Mouse (Mus musculus) embryonic fibroblast, embryonic 13.5 days (primary cell): ENCODE measurements at regions not wholly inside any gene's neighbourhood (a gene's known extent, or its start where the extent isn't known, plus 50 kb on each side); places are given as distances from the start of the nearest gene placed in this dataset.

Experiments
- CTCF ChIP-seq: IDR thresholded peaks from 2 replicates; pipeline ENCODE4 v1.5.1; 2011; ENCODE audit warnings: mild to moderate bottlenecking, control low read depth, low read length, moderate library complexity, borderline replicate concordance; ENCODE audit not compliant: insufficient read depth
- POLR2A ChIP-seq: IDR thresholded peaks from 2 replicates; pipeline ENCODE4 v1.6.1; 2011; ENCODE audit warnings: low read depth, mild to moderate bottlenecking, control low read depth, low read length, moderate library complexity

- no peak for TF ChIP-seq CTCF
- TF ChIP-seq POLR2A = no peak
Observed at GRCm38 (mm10) chr9:69687349-69688123, 73.2 kb downstream of the Foxb1 start.
